Mouse (Mus musculus): ENCODE data around the gene Pou6f2. TPM values are rescaled to one million over a fixed set of nuclear protein-coding genes. Genes with fewer than 3 reads are reported as not detected.

The Pou6f2 gene
- polyA plus RNA-seq, 1 experiment from 2014 or later, result 0.22 TPM

- Histone ChIP-seq H3K27me3 (replicated peaks; ENCODE audit: control insufficient read depth, insufficient read depth, low read length) (no peaks in the 10 kb centered on the region), H3K27ac (replicated peaks; ENCODE audit: low read depth, low read length) (no peak overlapping the region), H3K4me3 (ENCODE audit: low read depth, low read length) (no peak overlapping the region), H3K4me1 (ENCODE audit: control insufficient read depth, insufficient read depth, low read length) (peaks cover 5% of the 10 kb centered on the region), H3K9me3 (ENCODE audit: control insufficient read depth, low read length) (no peaks in the 10 kb centered on the region), H3K9ac (ENCODE audit: low read depth, low read length) (no peak overlapping the region), H3K4me2 (ENCODE audit: low read depth, low read length) (no peak overlapping the region), H3K36me3 (ENCODE audit: control insufficient read depth, insufficient read depth, low read length) (no peaks in the 10 kb centered on the region)
- no peak for DNase-seq (ENCODE audit: low spot score)
- WGBS, result 81% methylated on average over 11 of the region's 11 CpGs
- no peak for ATAC-seq (ENCODE audit: low read depth)
Observed at GRCm38 (mm10) chr13:18128826-18129225, 268.7 kb downstream of the Pou6f2 start.

- no peaks in the 10 kb centered on the region for H3K36me3 ChIP-seq (ENCODE audit: control insufficient read depth, insufficient read depth, low read length)
- WGBS, result 32% methylated on average over 3 of the region's 4 CpGs
- H3K27ac ChIP-seq (replicated peaks; ENCODE audit: low read depth, low read length), result no peak overlapping the region
- no peak for ATAC-seq (ENCODE audit: low read depth)
- no peak for DNase-seq (ENCODE audit: low spot score)
- no peak overlapping the region for H3K4me3 ChIP-seq (ENCODE audit: low read depth, low read length)
- no peaks in the 10 kb centered on the region for H3K27me3 ChIP-seq (replicated peaks; ENCODE audit: control insufficient read depth, insufficient read depth, low read length)
- H3K4me2 ChIP-seq (ENCODE audit: low read depth, low read length), result no peak overlapping the region
- no peaks in the 10 kb centered on the region for H3K9me3 ChIP-seq (ENCODE audit: control insufficient read depth, low read length)
- H3K4me1 ChIP-seq (ENCODE audit: control insufficient read depth, insufficient read depth, low read length), result peaks cover 5% of the 10 kb centered on the region
- no peak overlapping the region for H3K9ac ChIP-seq (ENCODE audit: low read depth, low read length)
Observed at GRCm38 (mm10) chr13:18128053-18128452, 269.4 kb downstream of the Pou6f2 start.

- no peak overlapping the region for H3K4me3 ChIP-seq (ENCODE audit: low read depth, low read length)
- no peak overlapping the region for H3K27ac ChIP-seq (replicated peaks; ENCODE audit: low read depth, low read length)
- H3K9ac ChIP-seq (ENCODE audit: low read depth, low read length), result no peak overlapping the region
- no peaks in the 10 kb centered on the region for H3K27me3 ChIP-seq (replicated peaks; ENCODE audit: control insufficient read depth, insufficient read depth, low read length)
- ATAC-seq (ENCODE audit: low read depth), result no peak
- WGBS, result 49% methylated on average over 2 of the region's 2 CpGs
- no peak for DNase-seq (ENCODE audit: low spot score)
- H3K4me2 ChIP-seq (ENCODE audit: low read depth, low read length), result no peak overlapping the region
- peaks cover 5% of the 10 kb centered on the region for H3K4me1 ChIP-seq (ENCODE audit: control insufficient read depth, insufficient read depth, low read length)
- no peaks in the 10 kb centered on the region for H3K9me3 ChIP-seq (ENCODE audit: control insufficient read depth, low read length)
- H3K36me3 ChIP-seq (ENCODE audit: control insufficient read depth, insufficient read depth, low read length), result no peaks in the 10 kb centered on the region
Observed at GRCm38 (mm10) chr13:18126111-18126510, 271.4 kb downstream of the Pou6f2 start.

DNA sequence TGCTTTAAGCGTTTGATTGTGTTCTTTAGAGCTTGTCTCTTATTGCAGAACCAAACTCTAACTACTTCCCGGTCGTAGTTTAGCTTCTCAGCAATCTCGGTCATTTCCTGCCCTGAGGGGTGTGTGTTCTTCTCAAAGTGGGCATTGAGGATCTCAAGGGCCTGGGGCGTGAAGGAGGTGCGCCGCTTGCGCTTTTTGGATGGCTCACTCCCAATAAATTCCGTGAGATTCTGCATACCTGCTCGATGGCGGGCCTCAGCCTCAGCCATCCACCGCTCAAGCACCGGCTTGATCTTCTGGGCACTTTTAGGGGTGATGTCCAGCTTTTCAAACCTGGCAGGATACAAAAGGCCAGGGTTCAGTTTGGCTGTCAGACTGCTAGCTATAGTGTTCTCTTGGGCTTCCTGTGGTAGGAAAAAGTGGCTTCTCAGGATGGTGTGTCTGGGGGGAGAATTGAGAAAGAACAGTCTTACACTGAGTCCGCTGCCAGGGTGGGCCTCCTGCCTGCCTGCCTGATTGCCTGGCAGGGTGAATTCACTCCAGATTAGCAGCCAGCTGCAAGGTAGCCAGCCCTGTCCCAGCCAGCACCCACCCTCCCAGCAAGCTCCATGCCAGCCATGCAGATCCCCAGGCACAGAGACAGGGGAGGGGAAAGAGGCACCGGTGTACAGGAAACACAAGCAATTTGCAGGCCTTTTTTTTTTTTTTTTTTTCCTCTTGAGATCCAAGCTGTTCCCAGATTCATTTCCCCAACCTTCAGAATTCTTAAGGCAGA is 272.1 kb downstream of the Pou6f2 start:
- WGBS, result 53% methylated on average over 15 of the region's 15 CpGs
- DNase-seq (ENCODE audit: low spot score) (no peak), ATAC-seq (ENCODE audit: low read depth) (no peak)
- no peaks in the 10 kb centered on the region for H3K9me3 ChIP-seq (ENCODE audit: control insufficient read depth, low read length)
- H3K27me3 ChIP-seq (replicated peaks; ENCODE audit: control insufficient read depth, insufficient read depth, low read length), result no peaks in the 10 kb centered on the region
- H3K27ac ChIP-seq (replicated peaks; ENCODE audit: low read depth, low read length), result no peak overlapping the region
- H3K9ac ChIP-seq (ENCODE audit: low read depth, low read length), result no peak overlapping the region
- H3K4me3 ChIP-seq (ENCODE audit: low read depth, low read length), result no peak overlapping the region
- H3K4me2 ChIP-seq (ENCODE audit: low read depth, low read length), result no peak overlapping the region
- peaks cover 5% of the 10 kb centered on the region for H3K4me1 ChIP-seq (ENCODE audit: control insufficient read depth, insufficient read depth, low read length)
- no peaks in the 10 kb centered on the region for H3K36me3 ChIP-seq (ENCODE audit: control insufficient read depth, insufficient read depth, low read length)

DNA sequence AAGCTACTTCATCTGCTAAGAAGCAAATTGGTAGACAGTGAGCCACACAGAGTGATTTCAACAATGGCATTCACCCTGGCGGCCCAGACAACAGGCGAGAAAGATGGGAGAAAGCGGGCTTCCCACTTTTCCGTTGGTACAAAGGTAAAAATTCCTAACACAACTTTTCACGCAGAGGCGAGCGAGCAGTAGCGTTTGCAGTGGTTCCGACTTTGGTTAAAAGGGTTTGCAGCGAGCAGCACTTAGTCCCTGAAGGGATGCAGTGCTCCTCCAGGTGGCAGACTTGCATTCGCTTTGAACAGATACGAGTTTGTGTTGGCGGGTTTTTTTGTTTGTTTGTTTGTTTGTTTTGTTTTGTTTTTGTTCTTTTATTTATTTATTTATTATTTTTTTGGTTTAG is 273.1 kb downstream of the Pou6f2 start:
- ATAC-seq (ENCODE audit: low read depth) (no peak), DNase-seq (ENCODE audit: low spot score) (peak; percentile 88)
- WGBS, result 17% methylated on average over 13 of the region's 13 CpGs
- Histone ChIP-seq H3K4me2 (ENCODE audit: low read depth, low read length) (peak overlapping the region; percentile 50), H3K9me3 (ENCODE audit: control insufficient read depth, low read length) (no peaks in the 10 kb centered on the region), H3K36me3 (ENCODE audit: control insufficient read depth, insufficient read depth, low read length) (no peaks in the 10 kb centered on the region), H3K27me3 (replicated peaks; ENCODE audit: control insufficient read depth, insufficient read depth, low read length) (no peaks in the 10 kb centered on the region), H3K9ac (ENCODE audit: low read depth, low read length) (no peak overlapping the region; the same call in 1 of the 2 replicates), H3K4me3 (ENCODE audit: low read depth, low read length) (peak overlapping the region; percentile 21; the same call in 1 of the 2 replicates), H3K4me1 (ENCODE audit: control insufficient read depth, insufficient read depth, low read length) (peaks cover 3% of the 10 kb centered on the region), H3K27ac (replicated peaks; ENCODE audit: low read depth, low read length) (no peak overlapping the region)

DNA sequence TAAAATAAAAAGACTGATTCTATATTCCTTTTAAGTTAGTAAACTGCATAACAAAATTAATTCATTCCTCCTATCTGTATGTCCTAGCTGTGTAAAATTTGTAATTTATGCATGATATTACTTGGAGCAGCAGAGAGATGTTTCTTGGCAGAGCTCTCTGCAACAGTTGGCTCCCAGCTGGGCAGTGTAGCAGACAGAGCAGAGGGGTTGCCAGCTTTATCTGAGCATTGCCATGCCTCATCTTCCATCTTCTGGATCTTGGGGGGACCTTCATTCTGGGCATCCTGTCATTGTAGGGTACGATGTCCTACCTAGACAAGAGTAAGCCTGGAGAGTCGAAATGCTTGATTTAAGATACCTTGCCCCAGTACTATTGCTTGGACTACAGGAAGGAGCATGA is 277.1 kb downstream of the Pou6f2 start:
- Histone ChIP-seq H3K27ac (replicated peaks; ENCODE audit: low read depth, low read length) (no peak overlapping the region), H3K4me3 (ENCODE audit: low read depth, low read length) (no peak overlapping the region), H3K4me2 (ENCODE audit: low read depth, low read length) (no peak overlapping the region), H3K9ac (ENCODE audit: low read depth, low read length) (no peak overlapping the region), H3K27me3 (replicated peaks; ENCODE audit: control insufficient read depth, insufficient read depth, low read length) (no peaks in the 10 kb centered on the region), H3K4me1 (ENCODE audit: control insufficient read depth, insufficient read depth, low read length) (peaks cover 3% of the 10 kb centered on the region), H3K36me3 (ENCODE audit: control insufficient read depth, insufficient read depth, low read length) (no peaks in the 10 kb centered on the region), H3K9me3 (ENCODE audit: control insufficient read depth, low read length) (no peaks in the 10 kb centered on the region)
- ATAC-seq (ENCODE audit: low read depth) (no peak), DNase-seq (ENCODE audit: low spot score) (no peak)
- WGBS, result 91% methylated on average over 2 of the region's 2 CpGs

- Histone ChIP-seq H3K4me2 (ENCODE audit: low read depth, low read length) (no peak overlapping the region), H3K9ac (ENCODE audit: low read depth, low read length) (no peak overlapping the region), H3K36me3 (ENCODE audit: control insufficient read depth, insufficient read depth, low read length) (no peaks in the 10 kb centered on the region), H3K4me3 (ENCODE audit: low read depth, low read length) (no peak overlapping the region), H3K4me1 (ENCODE audit: control insufficient read depth, insufficient read depth, low read length) (no peaks in the 10 kb centered on the region), H3K27me3 (replicated peaks; ENCODE audit: control insufficient read depth, insufficient read depth, low read length) (no peaks in the 10 kb centered on the region), H3K9me3 (ENCODE audit: control insufficient read depth, low read length) (no peaks in the 10 kb centered on the region), H3K27ac (replicated peaks; ENCODE audit: low read depth, low read length) (no peak overlapping the region)
- no peak for DNase-seq (ENCODE audit: low spot score)
- WGBS, result 76% methylated on average over 10 of the region's 10 CpGs
- ATAC-seq (ENCODE audit: low read depth), result no peak
Observed at GRCm38 (mm10) chr13:18081443-18082119, 315.9 kb downstream of the Pou6f2 start.

Data from embryonic facial prominence, embryonic 14.5 days (tissue).